Mouse (Mus musculus): ENCODE measurements around the gene Akap7.
A peak's percentile ranks its signal among the peaks of the same experiment; 100 is the strongest.

The Akap7 gene

DNA sequence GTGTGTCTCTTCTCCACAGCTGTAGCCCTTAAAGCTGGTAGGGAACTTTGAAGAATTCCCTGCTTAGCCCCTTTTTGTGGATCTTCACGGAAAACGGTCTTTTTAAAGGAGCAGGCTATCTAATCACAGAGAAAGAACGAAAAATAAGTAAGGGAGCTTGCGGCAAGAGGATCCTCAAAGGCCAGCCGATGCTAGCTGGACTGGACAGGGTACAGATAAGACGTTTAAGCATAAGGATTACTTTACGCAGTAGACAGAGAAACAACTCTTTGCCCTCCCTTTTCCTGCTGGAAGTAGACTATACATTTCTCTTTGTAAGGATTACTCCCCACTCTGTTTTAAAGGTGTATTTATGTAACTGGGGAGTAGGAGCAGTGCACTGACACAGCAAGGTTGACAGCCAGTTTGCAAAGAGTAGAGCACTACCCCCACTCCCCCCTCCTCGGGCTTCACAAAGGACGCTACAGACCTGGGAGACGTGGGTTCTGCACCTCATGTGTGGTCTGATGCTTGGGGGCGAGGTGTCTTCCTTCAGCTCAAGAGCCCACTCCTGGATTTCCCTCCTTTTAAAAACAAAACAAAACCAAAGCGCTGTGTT, 9.9 kb downstream of the Akap7 start:
- peak; percentile 47 for DNase-seq (ENCODE audit: low read depth, low spot score)

DNA sequence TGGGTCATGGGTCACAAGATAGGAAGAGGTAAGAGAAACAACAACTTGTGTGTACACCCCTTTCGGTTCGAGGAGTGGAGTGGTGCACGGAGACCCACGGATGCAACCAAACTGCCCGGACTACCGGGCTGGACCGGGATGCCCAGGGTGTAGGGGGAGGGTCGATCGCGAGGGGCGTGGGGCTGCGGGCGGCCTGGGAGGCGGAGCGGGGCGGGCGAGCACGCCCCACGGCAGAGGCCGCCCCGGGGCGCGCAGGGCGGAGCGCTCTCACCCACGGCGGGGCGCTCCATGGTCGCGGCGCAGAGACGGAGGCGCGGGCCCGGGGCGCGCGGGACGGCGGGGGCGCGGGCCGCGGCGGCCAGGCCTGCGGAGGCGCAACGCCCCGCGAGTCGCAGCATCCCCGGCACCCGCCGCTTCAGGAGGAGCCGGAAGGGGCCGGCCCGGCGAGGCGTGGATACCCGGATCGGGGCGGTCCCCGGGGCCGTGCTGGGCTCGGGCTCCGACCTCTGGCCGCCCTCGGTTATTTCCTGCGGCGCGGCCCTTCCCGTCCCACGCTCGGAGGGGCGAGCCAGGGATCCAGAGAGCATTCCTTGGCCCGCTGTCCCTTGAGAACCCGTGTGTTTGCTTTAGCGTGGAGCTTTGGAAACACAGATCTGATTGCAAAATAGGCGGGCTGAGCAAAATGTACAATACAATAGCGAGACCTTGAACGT, 10.9 kb downstream of the Akap7 start:
- peak; percentile 46 for DNase-seq (ENCODE audit: low read depth, low spot score)

DNA sequence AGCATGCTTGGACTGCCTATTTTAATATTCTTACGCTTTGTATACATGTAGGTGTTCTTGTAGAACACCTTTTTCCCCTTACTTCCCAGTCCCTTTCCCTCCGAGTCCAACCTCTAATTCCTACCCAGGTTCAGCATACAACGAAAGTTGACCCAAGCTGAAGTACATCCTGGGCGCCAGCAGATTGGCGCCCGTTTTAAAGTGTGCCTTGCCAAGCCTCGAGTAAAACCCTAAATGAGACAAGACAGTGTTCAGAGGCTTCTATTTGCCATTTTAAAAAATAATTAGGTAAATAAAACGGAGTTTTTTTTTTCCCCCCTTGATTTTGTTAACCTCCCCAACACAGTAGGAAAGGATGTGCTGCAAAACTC, 11.4 kb downstream of the Akap7 start:
- DNase-seq (ENCODE audit: low read depth, low spot score): no peak

DNA sequence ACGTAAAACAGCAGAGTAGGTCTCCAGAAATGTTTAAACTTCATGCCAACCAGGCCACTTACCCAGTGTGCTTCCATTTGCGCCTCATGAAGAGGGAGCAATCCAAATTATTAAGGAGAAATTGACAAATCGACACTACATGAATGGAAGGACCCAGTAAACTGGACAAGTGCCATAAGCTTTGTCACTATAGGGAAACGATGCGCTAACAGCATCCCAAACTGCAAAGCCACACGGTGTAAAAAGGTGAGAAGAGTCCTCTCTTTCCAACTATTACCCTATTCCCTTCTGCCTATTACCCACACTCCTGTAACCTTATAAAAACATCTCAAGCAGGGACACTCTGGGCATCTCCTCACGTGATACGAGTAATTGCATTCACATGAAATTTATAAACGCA, 11.8 kb downstream of the Akap7 start:
- DNase-seq (ENCODE audit: low read depth, low spot score): no peak

DNA sequence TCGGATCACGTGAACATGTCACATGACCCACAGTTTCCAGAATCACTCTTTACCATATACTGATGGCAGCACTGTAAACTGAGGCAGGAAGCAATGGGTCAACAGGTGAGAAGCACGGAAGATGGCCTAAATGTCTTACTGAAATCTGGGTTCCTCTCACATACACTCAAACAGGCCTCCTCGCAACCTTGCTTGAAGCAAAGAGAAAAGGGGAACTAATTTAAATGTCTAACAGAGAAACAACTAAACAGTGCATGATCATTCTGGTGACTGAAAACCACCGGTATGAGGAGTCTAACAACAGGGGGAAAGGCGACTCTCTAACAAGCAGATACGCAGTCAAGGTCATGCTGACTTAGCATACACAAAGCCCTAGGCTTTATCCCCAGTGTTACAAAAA, 12.7 kb downstream of the Akap7 start:
- DNase-seq (ENCODE audit: low read depth, low spot score): no peak

DNA sequence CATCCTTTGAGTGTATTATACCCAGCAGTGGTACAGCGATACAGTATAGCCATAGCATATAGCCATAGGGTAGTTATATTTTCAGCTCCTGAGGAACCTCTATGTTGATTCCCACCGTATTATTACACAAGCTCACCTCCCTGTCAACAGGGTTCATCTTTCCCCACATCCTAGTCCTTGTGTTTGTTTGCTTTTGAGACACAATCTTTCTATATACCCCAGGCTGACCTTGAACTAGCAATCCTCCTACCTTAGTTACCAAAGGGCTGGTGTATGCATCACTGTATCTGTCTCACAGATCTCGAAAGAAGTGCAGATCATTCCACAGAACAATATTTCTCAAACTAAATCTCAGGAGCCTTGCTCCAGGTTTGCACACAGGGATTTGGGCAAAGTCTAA, 13.9 kb downstream of the Akap7 start:
- DNase-seq (ENCODE audit: low read depth, low spot score): no peak

DNA sequence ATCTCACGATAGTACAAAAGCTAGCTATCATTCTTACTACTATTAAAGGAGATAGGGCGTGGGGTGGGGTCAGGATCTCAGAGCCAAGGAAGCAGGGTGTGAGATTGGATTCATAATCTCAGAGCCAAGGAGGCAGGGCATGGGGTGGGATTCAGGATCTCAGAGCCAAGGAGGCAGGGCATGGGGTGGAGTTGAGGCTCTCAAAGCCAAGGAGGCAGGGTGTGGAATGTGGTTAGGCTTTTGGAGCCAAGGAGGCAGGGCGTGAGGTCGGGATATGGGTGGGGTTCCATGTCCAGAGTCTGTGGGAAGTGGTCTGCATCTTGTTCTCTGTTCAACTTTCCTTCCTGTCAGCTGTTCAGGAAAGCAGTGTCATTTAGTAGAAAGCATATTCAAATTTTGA, 16.6 kb downstream of the Akap7 start:
- no peak for DNase-seq (ENCODE audit: low read depth, low spot score)

DNA sequence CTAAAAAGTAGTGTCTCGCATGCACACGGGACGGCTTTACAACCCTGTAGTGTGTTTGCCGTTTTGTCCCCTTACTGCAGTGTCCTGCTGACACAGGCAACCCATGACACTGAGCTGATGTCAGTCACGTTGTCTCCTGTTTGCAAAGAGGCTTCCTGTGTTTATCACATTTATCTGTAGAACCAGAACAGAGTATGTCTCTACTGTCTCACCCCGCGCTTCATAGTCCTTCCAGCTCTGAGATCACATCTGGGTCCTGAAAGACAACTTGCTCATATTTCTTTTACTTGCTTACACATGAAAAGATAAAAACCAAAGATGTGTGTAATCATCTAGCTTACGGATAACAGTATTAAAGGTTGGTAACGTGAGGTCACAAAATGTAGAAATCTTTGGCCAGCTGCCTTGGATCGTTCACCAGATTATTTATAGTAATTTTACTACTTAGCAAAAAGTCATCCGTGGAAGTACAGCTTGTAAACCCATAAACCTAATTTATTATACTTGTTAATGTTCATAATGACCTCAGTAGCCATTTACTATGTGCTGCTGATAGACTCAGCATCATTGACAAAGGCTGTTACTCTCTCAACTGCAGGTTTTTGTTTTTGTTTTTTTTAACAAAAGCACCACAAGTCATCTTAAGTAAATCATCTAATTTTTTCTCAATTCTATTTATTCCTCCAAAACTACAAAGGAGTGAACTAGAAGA, 22.4 kb downstream of the Akap7 start:
- no peak for DNase-seq (ENCODE audit: low read depth, low spot score)

DNA sequence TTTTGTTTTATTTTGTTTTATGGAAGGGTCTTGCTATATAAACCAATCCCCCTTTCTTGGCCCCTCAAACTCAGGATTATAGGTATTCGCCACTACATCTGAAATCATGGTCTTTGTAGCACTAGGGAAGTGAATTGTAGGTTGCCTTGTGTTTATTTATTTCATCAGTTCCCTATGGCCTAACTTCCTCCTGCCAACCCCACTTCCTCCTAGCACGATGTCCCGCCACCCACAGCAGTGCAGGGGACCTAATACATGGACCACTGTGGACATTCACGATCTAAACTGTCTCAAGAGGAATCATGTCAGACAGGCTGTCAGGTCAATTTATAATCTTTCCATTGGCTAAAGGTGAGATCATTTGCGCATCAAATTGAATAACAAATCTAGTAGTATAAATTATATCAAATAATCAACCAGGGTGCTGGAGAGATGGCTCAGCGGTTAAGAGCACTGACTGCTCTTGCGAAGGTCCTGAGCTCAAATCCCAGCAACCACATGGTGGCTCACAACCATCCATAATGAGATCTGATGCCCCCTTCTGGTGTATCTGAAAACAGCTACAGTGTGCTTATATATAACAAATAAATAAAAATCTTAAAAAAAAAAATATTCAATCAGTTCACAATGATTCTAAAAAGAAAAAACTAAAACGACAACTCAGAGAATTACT, 23.1 kb downstream of the Akap7 start:
- DNase-seq (ENCODE audit: low read depth, low spot score): no peak

DNA sequence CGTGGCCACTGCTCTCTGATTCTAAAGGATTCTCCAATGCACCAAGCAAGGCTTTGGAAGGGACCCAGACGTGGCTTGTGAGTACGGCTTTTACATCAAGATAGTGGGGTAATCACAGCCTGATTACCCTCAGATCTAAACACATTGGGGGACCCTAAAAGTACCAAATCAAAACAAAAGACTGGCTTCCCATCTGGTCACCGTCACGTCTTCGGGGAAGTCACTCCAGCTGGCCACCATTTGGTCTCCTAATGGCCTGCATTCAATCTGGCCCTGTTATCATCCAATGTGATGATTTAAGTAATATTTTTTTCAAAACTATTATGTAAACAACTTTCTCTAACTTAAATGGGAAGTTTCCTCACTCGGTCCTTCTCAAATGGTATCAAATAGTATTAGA, 24.3 kb downstream of the Akap7 start:
- no peak for DNase-seq (ENCODE audit: low read depth, low spot score)

DNA sequence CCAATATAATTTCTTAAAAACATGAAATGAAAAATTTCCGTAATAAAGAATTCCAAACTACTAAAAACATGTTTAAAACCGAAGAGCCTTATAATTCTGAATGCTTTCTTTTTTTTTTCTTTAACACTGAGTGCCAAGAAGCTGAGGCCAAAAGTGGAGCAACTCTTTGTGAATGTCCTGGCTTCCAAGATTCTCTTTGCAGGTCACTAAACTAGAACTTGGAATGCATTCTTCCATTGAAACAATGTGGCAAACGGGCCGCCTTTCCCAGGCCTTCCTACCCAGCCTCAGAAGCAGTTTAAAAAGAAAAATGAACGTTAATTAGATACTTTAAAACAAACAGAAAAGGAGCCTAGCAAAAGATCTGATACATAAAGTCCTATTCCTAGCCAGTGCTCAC, 27.5 kb downstream of the Akap7 start:
- no peak for DNase-seq (ENCODE audit: low read depth, low spot score)

DNA sequence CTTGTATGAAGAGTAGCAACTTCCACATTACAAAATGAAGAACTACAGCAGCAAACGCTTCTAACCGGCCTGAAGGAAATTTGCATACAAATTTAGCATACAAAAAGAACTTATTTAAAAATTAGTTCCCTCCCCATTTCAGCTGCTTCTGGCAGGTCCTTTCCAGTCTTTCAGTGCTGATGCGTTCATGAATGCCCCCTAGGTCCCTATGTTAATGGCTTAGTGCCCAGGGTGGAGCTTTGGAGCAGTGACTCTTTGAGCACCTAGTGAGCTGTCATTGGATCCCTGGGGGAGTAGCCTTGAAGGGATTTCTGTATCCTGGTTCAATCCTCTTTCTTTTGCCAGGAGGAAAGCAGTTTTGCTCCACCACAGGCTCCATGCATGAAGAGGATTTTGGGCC, 28.3 kb downstream of the Akap7 start:
- DNase-seq (ENCODE audit: low read depth, low spot score): no peak

DNA sequence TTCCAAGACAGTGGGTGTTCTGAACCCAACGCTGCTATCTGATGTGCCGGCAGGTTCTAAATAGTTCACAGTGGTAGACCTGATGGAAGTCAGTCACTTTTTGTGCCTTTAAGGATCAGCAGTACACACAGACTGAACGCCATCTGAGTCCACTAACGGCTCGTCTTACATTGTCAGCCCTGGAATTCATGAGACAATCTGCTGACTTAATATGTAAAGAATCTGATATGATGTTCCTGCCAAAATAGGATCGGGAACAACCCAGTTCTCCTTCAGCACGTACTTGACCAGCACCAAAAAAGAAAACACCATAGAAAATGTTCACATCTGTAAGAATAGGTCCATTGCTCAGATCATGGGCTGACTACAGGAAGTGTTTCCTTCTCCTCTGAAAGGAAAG, 32.2 kb downstream of the Akap7 start:
- no peak for DNase-seq (ENCODE audit: low read depth, low spot score)

DNA sequence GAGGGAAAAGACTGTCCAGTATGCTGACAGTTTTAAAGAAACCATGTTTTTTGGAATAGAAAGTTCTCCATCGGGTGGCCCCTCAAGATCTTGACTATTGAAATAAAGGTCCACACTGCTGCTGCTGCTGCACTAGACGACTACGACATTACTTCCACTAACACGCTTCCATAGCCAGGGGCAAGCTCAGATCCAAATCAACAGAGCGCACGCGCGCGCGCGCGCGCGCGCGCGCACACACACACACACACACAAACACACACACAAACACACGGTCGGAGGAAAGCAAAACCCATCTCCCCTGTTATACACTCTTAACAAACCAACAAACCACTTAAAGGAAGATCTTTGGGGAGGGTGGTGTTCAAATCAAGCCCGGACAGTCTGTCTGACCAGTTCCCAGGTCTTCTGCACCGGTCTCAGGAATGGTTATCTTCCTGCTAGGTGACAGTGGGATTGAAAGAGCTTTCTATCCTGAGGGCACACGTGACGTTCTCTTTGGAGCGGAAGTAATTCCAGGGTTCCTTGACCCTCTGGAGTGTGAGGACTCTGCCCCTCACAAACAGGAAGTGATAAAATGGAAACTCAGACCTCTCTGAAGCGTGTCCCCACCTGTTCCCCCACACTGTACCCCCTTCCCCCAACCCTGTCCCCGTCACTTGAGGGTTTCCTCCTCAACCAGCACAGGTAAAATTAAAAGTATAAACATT, 32.9 kb downstream of the Akap7 start:
- no peak for DNase-seq (ENCODE audit: low read depth, low spot score)

DNA sequence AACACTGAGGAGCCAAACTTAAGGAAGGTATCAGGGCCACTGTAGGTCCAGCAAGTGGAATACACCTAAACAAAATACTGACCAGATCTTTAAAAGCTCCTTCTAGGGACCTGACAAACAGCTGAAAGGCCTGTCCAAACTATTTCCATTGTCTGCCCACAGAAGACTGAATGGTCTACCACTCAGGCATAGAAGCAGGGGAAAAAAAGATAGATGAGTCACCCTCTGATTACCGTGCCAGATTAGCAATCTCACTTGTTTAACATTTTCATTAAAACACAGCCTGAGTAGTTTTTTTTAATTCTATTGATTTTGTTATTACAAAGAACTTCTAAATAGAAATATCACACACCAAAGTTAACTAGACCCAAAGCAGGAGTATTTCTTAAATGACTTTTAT, 33.9 kb downstream of the Akap7 start:
- no peak for DNase-seq (ENCODE audit: low read depth, low spot score)

DNA sequence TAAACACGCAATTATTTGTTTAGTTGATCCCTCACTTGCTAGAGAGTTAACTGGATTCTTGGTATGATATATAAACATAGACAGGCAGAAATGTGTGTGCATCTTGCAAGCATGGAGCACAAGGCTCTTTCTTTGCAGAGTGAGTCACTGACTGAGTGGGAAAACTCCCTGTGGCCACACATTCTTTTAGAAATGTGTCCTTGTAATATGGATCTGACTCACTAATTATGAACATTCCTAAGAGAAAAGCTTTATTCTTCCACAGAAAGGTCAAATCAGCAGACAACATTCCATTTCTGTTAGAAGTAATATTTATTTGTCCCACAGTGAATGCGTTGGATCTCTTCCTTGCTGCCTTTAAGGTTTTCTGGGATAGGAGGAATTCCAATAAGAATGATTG, 35.9 kb downstream of the Akap7 start:
- no peak for DNase-seq (ENCODE audit: low read depth, low spot score)

DNA sequence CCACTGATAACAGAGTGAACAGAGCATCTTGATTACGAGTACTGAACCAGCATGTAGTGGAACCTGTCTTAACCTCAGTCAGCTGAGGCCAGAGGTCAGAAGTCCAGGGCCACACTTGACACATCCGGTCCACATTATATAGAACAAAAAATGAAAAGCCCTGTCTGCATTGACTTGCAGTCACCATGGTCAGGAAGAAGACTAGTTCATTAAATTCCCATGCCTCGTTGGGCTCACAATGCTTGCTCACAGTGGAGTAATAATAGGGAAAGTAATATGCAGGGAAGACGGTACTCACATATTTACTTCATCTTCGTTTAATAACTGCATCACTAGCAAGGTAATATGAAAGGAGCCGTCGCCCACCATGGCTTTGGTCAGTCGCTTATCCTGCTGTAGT, 36.5 kb downstream of the Akap7 start:
- DNase-seq (ENCODE audit: low read depth, low spot score): no peak

DNA sequence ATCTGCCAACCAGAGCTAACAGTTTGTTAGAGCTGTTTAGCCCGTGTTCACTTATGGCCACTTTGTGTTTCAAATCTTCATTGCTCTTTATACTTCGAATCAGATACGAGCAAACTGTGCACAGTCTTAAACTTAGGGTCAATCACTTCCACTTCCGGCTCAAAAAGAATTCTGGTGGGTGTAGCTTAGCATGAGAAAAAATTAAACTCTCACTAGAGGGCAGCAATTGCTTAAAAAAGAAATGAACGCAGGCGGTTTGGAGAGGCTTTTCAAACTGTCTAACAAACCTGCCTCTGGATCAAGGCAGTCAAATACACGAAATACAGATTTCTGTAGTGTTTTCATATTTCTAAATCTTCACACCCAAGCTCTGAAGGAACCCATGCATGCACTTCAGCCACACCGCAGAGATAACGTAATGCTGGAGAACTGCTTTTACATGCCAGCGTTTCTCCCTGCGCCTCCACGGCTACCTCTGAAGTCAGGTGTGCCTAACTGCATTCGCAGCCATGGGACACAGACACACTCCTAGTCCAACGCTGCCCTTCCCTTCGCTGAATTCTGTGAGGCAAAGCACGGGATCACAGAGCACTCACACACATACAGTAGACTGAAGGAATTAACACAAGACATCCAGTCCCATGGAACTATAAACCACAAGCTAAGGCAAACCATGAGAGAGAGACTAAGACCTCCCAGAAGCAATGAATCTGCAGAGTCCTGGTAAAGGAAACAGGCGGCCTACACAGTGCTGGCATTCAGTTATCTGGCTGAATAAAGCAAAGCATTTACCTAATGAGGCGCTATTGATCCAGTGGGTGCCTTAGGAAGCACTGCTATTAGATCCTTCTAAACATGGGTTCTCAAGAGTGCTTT, 39.0 kb downstream of the Akap7 start:
- no peak for DNase-seq (ENCODE audit: low read depth, low spot score)

DNA sequence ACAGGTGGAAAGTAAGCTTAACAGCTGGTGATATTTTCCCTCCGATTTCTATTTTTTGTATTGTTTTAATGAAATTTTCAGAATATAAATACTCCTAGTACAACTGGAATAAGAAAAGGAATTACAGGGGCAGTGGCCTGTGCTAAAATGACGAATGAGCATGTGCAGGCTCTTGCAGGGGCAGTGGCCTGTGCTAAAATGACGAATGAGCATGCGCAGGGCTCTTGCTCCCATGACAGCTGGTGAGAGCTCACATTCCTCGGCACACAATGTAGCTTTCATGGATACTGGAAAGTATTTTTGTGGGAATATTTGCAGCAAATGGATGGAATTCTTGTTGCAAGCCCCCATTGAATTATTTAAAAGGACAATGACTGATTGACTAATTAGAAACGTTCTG, 46.5 kb downstream of the Akap7 start:
- no peak for DNase-seq (ENCODE audit: low read depth, low spot score)

DNA sequence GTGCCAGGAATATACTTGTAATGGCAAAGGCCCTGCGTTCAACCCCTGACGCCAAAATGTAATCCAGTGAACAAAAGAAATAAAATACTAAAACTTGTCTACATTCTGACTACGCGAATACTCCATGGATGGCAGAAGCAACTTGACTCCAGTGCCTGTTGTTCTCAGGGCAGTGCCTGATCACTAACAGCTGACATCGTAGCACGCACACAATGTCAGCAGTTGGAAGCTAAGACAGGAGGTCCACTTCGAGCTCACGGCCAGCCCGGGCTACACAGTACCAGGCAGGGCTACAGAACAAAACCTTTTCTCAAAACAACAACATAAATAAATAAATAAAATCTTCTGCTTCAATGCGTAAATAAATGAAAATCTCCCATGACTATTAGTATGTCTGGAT, 46.9 kb downstream of the Akap7 start:
- DNase-seq (ENCODE audit: low read depth, low spot score): no peak

DNA sequence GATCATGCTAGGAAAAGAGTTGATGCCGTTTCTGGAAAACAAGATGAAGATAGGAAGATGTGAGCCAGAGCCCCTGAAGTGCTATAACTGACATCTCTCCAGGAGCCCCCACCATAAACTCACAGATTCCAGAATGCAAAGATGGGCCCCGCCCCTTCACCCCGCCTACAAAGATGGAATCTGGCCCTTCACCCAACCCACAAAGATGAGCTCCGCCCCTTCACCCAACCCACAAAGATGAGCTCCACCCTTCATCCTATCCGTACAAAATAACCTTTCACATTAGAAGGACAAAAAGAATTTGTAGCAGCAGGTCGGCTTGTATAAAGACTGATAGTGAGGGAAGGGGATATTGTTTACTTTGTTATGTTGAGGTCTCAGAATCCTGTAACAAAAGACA, 49.5 kb downstream of the Akap7 start:
- DNase-seq (ENCODE audit: low read depth, low spot score): peak; percentile 34

All from c-Kit-negative CD71-positive TER-119-positive erythroid progenitor cells, embryonic 14.5 days (primary cell).